8 mouse cellular contexts compared by ENCODE assay signal in the genomic region with DNA sequence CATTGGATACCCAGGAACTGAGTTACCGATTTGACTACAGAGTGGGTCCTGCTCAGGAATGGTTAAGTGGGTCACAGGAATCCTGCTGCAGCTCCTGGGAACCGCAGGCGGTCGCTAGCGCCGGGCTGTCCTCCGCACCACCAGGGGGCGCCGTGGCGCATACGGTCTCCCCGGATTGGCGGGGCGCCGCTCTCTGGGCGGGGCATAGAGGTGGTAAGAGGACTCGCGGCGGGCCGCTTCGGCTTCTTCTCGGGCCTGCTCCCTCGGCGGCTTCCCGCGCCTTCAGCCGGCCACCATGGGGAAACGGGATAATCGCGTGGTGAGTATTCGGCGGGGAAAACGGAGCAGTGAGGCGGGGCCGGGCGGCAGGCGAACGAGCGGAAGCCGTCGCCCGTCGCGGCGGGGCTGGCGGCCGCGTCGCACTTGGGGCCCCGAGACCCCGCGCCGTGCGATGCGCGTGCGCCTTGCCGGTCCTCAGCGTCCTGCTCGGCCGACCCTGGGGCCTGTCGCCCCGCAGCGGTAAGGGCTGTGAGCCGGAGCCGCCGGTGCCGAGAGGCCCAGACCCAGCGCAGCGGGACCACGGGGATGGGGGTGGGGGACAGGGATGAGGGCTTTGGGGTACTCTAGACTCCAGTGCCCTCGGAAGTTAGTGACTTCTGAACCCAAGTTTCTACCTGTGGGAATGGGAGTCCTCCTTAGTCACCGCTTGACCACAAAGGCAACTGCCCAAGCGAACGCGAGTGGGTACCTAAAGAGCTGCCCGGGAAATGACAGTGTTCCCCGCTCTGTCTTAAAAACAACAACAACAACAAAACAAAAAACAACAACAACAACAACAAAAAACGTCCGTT. TPM values are rescaled to one million over a fixed set of nuclear protein-coding genes. Genes with fewer than 3 reads are reported as not detected.
A peak's percentile ranks its signal among the peaks of the same experiment; 100 is the strongest.
DNase-seq lines count a peak whose midpoint lies in the region; ATAC-seq and TF ChIP-seq lines count a peak whose summit lies in the region.

A gene (plus strand): TSS at position 205 of the 851 bp plus-strand sequence.

- peak; percentile 96 for DNase-seq in CD4-positive, CD25-positive, alpha-beta regulatory T cell, adult 2 months (ENCODE audit: low read depth, low spot score)
- peak; percentile 61 for DNase-seq in fibroblast of lung, adult 2 months (ENCODE audit: low read depth)
- DNase-seq in kidney, postnatal 25 days, result peak; percentile 96 to 97
- peak; percentile 83 to 84 (median 83) for DNase-seq in liver, embryonic 14.5 days (ENCODE audit: low read depth in 3 of 3, low spot score in 3 of 3)
- DNase-seq in neural tube, embryonic 11.5 days (ENCODE audit: low spot score), result peak; percentile 96
- DNase-seq in stomach, postnatal 0 days (ENCODE audit: low spot score), result peak; percentile 96

- H3K4me2 ChIP-seq in heart, embryonic 15.5 days, result peak within 1 kb of the TSS; percentile 74
- H3K4me2 ChIP-seq in liver, embryonic 14.5 days (ENCODE audit: low read depth), result peak within 1 kb of the TSS; percentile 73
- peak within 1 kb of the TSS; percentile 69 for H3K4me2 ChIP-seq in neural tube, embryonic 11.5 days (ENCODE audit: low read depth)
- H3K4me2 ChIP-seq in stomach, postnatal 0 days (replicated peaks; ENCODE audit: low read depth), result peak within 1 kb of the TSS; percentile 82

- TF ChIP-seq EP300 in liver, embryonic 14.5 days (IDR thresholded peaks at IDR 0.05; ENCODE audit: low read depth), result 0 out of 2 replicates have a peak, but pooled peaks have one; percentile 18
- no peak for TF ChIP-seq EP300 in stomach, postnatal 0 days (optimal IDR thresholded peaks at IDR 0.05)

- TF ChIP-seq CTCF in liver, embryonic 14.5 days (IDR thresholded peaks at IDR 0.05; ENCODE audit: low read depth), result peak; percentile 97
- TF ChIP-seq CTCF in stomach, postnatal 0 days (IDR thresholded peaks at IDR 0.05; ENCODE audit: low read depth), result peak; percentile 94

- H3K9me3 ChIP-seq in heart, embryonic 15.5 days (replicated peaks), result no peaks in the 10 kb centered on the region
- no peaks in the 10 kb centered on the region for H3K9me3 ChIP-seq in liver, embryonic 14.5 days (ENCODE audit: control insufficient read depth, low read length)
- no peaks in the 10 kb centered on the region for H3K9me3 ChIP-seq in neural tube, embryonic 11.5 days (ENCODE audit: control insufficient read depth, low read length)
- no peaks in the 10 kb centered on the region for H3K9me3 ChIP-seq in stomach, postnatal 0 days (ENCODE audit: control insufficient read depth, low read length)

- H3K36me3 ChIP-seq in heart, embryonic 15.5 days, result no peaks in the 10 kb centered on the region
- H3K36me3 ChIP-seq in liver, embryonic 14.5 days (replicated peaks; ENCODE audit: control insufficient read depth, insufficient read depth, low read depth), result peaks cover 5% of the 10 kb centered on the region; the same call in 1 of the 2 replicates
- H3K36me3 ChIP-seq in neural tube, embryonic 11.5 days (ENCODE audit: control insufficient read depth, insufficient read depth, low read length), result no peaks in the 10 kb centered on the region
- no peaks in the 10 kb centered on the region for H3K36me3 ChIP-seq in stomach, postnatal 0 days (ENCODE audit: control insufficient read depth, insufficient read depth, low read length)

- H3K4me1 ChIP-seq in brown adipose tissue, adult 24 weeks (ENCODE audit: control insufficient read depth, insufficient read depth, insufficient read length, low read length), result peaks cover 4% of the 10 kb centered on the region
- H3K4me1 ChIP-seq in heart, embryonic 15.5 days (replicated peaks), result peaks cover 12% of the 10 kb centered on the region
- H3K4me1 ChIP-seq in liver, embryonic 14.5 days (replicated peaks; ENCODE audit: control insufficient read depth in 2 of 2, insufficient read depth in 2 of 2, low read length in 1 of 2), result peaks cover 7 to 19% of the 10 kb centered on the region in 2 experiments
- H3K4me1 ChIP-seq in neural tube, embryonic 11.5 days (ENCODE audit: control insufficient read depth, insufficient read depth, low read length), result peaks cover 9% of the 10 kb centered on the region; the same call in 1 of the 2 replicates
- no peaks in the 10 kb centered on the region for H3K4me1 ChIP-seq in stomach, postnatal 0 days (replicated peaks; ENCODE audit: control insufficient read depth, insufficient read depth)

- no peaks in the 10 kb centered on the region for H3K27me3 ChIP-seq in heart, embryonic 15.5 days
- H3K27me3 ChIP-seq in liver, embryonic 14.5 days (ENCODE audit: control insufficient read depth, insufficient read depth, low read length), result no peaks in the 10 kb centered on the region
- H3K27me3 ChIP-seq in neural tube, embryonic 11.5 days (ENCODE audit: control insufficient read depth, insufficient read depth, low read length), result no peaks in the 10 kb centered on the region
- H3K27me3 ChIP-seq in stomach, postnatal 0 days (ENCODE audit: control insufficient read depth, insufficient read depth, low read length), result no peaks in the 10 kb centered on the region; the same call in 1 of the 2 replicates

- ATAC-seq in heart, embryonic 15.5 days (replicated peaks; ENCODE audit: insufficient number of reproducible peaks, insufficient read depth, low FRiP score, low read depth), result peak; percentile 95
- ATAC-seq in liver, embryonic 14.5 days (ENCODE audit: insufficient read depth), result peak; percentile 95
- ATAC-seq in neural tube, embryonic 11.5 days (ENCODE audit: insufficient read depth, low FRiP score, low TSS enrichment), result peak; percentile 96
- peak; percentile 97 for ATAC-seq in stomach, postnatal 0 days (ENCODE audit: low FRiP score, low TSS enrichment)

- peak within 1 kb of the TSS; percentile 80 for H3K27ac ChIP-seq in brown adipose tissue, adult 24 weeks (replicated peaks; ENCODE audit: low read depth, low read length)
- H3K27ac ChIP-seq in heart, embryonic 15.5 days, result peak within 1 kb of the TSS; percentile 88
- peak within 1 kb of the TSS; percentile 43 for H3K27ac ChIP-seq in liver, embryonic 14.5 days
- H3K27ac ChIP-seq in neural tube, embryonic 11.5 days (ENCODE audit: low read depth, low read length), result peak within 1 kb of the TSS; percentile 63
- peak within 1 kb of the TSS; percentile 89 for H3K27ac ChIP-seq in stomach, postnatal 0 days (replicated peaks)

- H3K4me3 ChIP-seq in brown adipose tissue, adult 24 weeks (ENCODE audit: insufficient read depth, low read depth, low read length), result peak within 1 kb of the TSS; percentile 98
- peak within 1 kb of the TSS; percentile 97 for H3K4me3 ChIP-seq in heart, embryonic 15.5 days
- peak within 1 kb of the TSS; percentile 81 to 86 for H3K4me3 ChIP-seq in liver, embryonic 14.5 days (ENCODE audit: insufficient read depth in 1 of 2, low read depth in 2 of 2, low read length in 2 of 2)
- H3K4me3 ChIP-seq in neural tube, embryonic 11.5 days (ENCODE audit: low read depth, low read length), result peak within 1 kb of the TSS; percentile 68
- H3K4me3 ChIP-seq in stomach, postnatal 0 days (ENCODE audit: low read depth, low read length), result peak within 1 kb of the TSS; percentile 94

- under 1% methylated on average over 80 of the region's 80 CpGs for WGBS in heart, embryonic 15.5 days
- under 1% methylated on average over 79 of the region's 80 CpGs for WGBS in liver, embryonic 14.5 days (ENCODE audit: insufficient replicate concordance)
- WGBS in neural tube, embryonic 11.5 days, result 1% methylated on average over 79 of the region's 80 CpGs
- under 1% methylated on average over 58 of the region's 80 CpGs for WGBS in stomach, postnatal 0 days

- H3K9ac ChIP-seq in heart, embryonic 15.5 days, result peak within 1 kb of the TSS; percentile 95
- peak within 1 kb of the TSS; percentile 97 for H3K9ac ChIP-seq in liver, embryonic 14.5 days (replicated peaks)
- H3K9ac ChIP-seq in neural tube, embryonic 11.5 days (ENCODE audit: low read length), result peak within 1 kb of the TSS; percentile 75
- H3K9ac ChIP-seq in stomach, postnatal 0 days (ENCODE audit: low read length), result peak within 1 kb of the TSS; percentile 96

RNA-seq across cellular contexts. Expression of the gene that starts here (rescaled TPM):
- polyA plus RNA-seq in brown adipose tissue, adult 24 weeks (2012; ENCODE audit: insufficient read depth, insufficient read length, missing spikeins), result 9.1 and 16.1 TPM in 2 replicates
- polyA plus RNA-seq in heart, embryonic 15.5 days (2015; fragmentation: Nextera tagmentation; extraction: Ambion mirVana), result 15.0 and 16.8 TPM in 2 replicates
- polyA plus RNA-seq in liver, embryonic 14.5 days (2012; rRNA removed), result 6.5 and 10.9 TPM in 2 replicates
- 11.6 and 11.7 TPM in 2 replicates for polyA plus RNA-seq in liver, embryonic 14.5 days (2014; fragmentation: Nextera tagmentation; extraction: Ambion mirVana)
- 35.4 and 36.8 TPM in 2 replicates for polyA plus RNA-seq in neural tube, embryonic 11.5 days (2014; fragmentation: Nextera tagmentation; extraction: Ambion mirVana)
- 14.7 and 16.4 TPM in 2 replicates for polyA plus RNA-seq in stomach, postnatal 0 days (2015; fragmentation: Nextera tagmentation; extraction: Ambion mirVana)

Comparison
In these comparisons a context has a peak if more than half of its experiments do, and no peak if none do; other contexts are left out.
1. Peak in every context shown above with its lines: DNase-seq, ATAC-seq, H3K4me3 ChIP-seq and H3K27ac ChIP-seq.